8 mouse cellular contexts compared by ENCODE assay signal in the genomic region with DNA sequence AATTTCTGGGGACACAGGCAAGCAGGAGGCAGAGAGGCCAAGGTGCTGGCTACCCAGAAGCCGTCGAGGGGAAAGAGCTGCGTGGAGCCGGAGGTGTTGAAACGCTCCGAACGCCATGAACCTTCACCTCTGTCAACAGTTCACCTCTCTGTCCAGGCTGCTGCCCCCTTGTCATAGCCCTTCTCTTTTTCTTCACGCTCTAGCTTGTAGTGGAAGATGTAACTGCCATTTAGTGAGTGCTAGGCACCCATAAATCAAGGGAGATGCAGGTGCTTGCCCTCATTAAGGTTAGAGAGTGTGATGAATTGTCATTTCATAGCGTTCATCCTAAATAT. TPM values are rescaled to one million over a fixed set of nuclear protein-coding genes. Genes with fewer than 3 reads are reported as not detected.
DNase-seq lines count a peak whose midpoint lies in the region; ATAC-seq lines count a peak whose summit lies in the region.

No protein-coding gene starts in this region.

- H3K27me3 ChIP-seq in lung, embryonic 16.5 days (ENCODE audit: control insufficient read depth, insufficient read depth, low read depth, low read length) = no peaks in the 10 kb centered on the region
- no peaks in the 10 kb centered on the region for H3K27me3 ChIP-seq in embryonic facial prominence, embryonic 15.5 days
- no peaks in the 10 kb centered on the region for H3K27me3 ChIP-seq in limb, embryonic 10.5 days (ENCODE audit: low read depth, poor library complexity, severe bottlenecking)
- no peaks in the 10 kb centered on the region for H3K27me3 ChIP-seq in neural tube, embryonic 15.5 days (replicated peaks)

- peak overlapping the region; percentile 86 for H3K27ac ChIP-seq in lung, embryonic 16.5 days (ENCODE audit: low read length)
- peak overlapping the region; percentile 95; the same call in 1 of the 2 replicates for H3K27ac ChIP-seq in embryonic facial prominence, embryonic 15.5 days (replicated peaks)
- H3K27ac ChIP-seq in limb, embryonic 10.5 days = peak overlapping the region; percentile 90
- H3K27ac ChIP-seq in neural tube, embryonic 15.5 days (replicated peaks) = peak overlapping the region; percentile 95

- peak overlapping the region; percentile 97 for H3K9ac ChIP-seq in lung, embryonic 16.5 days (ENCODE audit: low read length)
- H3K9ac ChIP-seq in embryonic facial prominence, embryonic 15.5 days = peak overlapping the region; percentile 96
- peak overlapping the region; percentile 96 for H3K9ac ChIP-seq in neural tube, embryonic 15.5 days (replicated peaks)

- no peak; the same call in 1 of the 2 replicates for ATAC-seq in lung, embryonic 16.5 days (ENCODE audit: low read depth)
- no peak for ATAC-seq in embryonic facial prominence, embryonic 15.5 days (ENCODE audit: insufficient number of reproducible peaks, low FRiP score, low TSS enrichment, low read depth)
- no peak for ATAC-seq in neural tube, embryonic 15.5 days (ENCODE audit: low FRiP score)

- peak overlapping the region; percentile 96 for H3K4me3 ChIP-seq in lung, embryonic 16.5 days (ENCODE audit: low read length)
- H3K4me3 ChIP-seq in embryonic facial prominence, embryonic 15.5 days (replicated peaks) = peak overlapping the region; percentile 99
- H3K4me3 ChIP-seq in limb, embryonic 10.5 days = peak overlapping the region; percentile 97
- peak overlapping the region; percentile 94 for H3K4me3 ChIP-seq in neural tube, embryonic 15.5 days (replicated peaks)

- DNase-seq in lung, postnatal 25 days (ENCODE audit: low spot score) = no peak
- no peak for DNase-seq in limb, embryonic 10.5 days (ENCODE audit: low spot score)
- no peak for DNase-seq in layer of hippocampus, adult 11-12 months (ENCODE audit: low spot score)
- no peak for DNase-seq in left cerebral cortex, adult 9 months (ENCODE audit: low spot score in 2 of 2)
- no peak for DNase-seq in embryo, embryonic 10 days (ENCODE audit: low spot score)

- H3K4me2 ChIP-seq in lung, embryonic 16.5 days (ENCODE audit: low read depth, low read length) = peak overlapping the region; percentile 98
- peak overlapping the region; percentile 89 for H3K4me2 ChIP-seq in embryonic facial prominence, embryonic 15.5 days (replicated peaks)
- H3K4me2 ChIP-seq in neural tube, embryonic 15.5 days = peak overlapping the region; percentile 88

- H3K9me3 ChIP-seq in lung, embryonic 16.5 days (ENCODE audit: control insufficient read depth, low read length) = no peaks in the 10 kb centered on the region
- no peaks in the 10 kb centered on the region for H3K9me3 ChIP-seq in embryonic facial prominence, embryonic 15.5 days (replicated peaks)
- no peaks in the 10 kb centered on the region for H3K9me3 ChIP-seq in limb, embryonic 10.5 days (replicated peaks)
- no peaks in the 10 kb centered on the region for H3K9me3 ChIP-seq in neural tube, embryonic 15.5 days (replicated peaks)

- peaks cover 10% of the 10 kb centered on the region for H3K36me3 ChIP-seq in lung, embryonic 16.5 days (ENCODE audit: control insufficient read depth, insufficient read depth, low read length)
- peaks cover 22% of the 10 kb centered on the region for H3K36me3 ChIP-seq in embryonic facial prominence, embryonic 15.5 days
- peaks cover 26% of the 10 kb centered on the region for H3K36me3 ChIP-seq in limb, embryonic 10.5 days
- peaks cover 24% of the 10 kb centered on the region for H3K36me3 ChIP-seq in neural tube, embryonic 15.5 days

- 0% methylated on average over 9 of the region's 9 CpGs for WGBS in lung, embryonic 16.5 days
- 3% methylated on average over 9 of the region's 9 CpGs for WGBS in embryonic facial prominence, embryonic 15.5 days
- under 1% methylated on average over 9 of the region's 9 CpGs for WGBS in limb, embryonic 10.5 days
- 3% methylated on average over 9 of the region's 9 CpGs for WGBS in neural tube, embryonic 15.5 days

- peaks cover 13% of the 10 kb centered on the region for H3K4me1 ChIP-seq in lung, embryonic 16.5 days (replicated peaks; ENCODE audit: control insufficient read depth, insufficient read depth, low read length)
- H3K4me1 ChIP-seq in embryonic facial prominence, embryonic 15.5 days = peaks cover 19% of the 10 kb centered on the region
- peaks cover 22% of the 10 kb centered on the region for H3K4me1 ChIP-seq in limb, embryonic 10.5 days
- H3K4me1 ChIP-seq in neural tube, embryonic 15.5 days = peaks cover 22% of the 10 kb centered on the region

RNA-seq across cellular contexts. Expression of gene Coro7, which starts 4.8 kb away (rescaled TPM):
- polyA plus RNA-seq in lung, embryonic 16.5 days (2015; fragmentation: Nextera tagmentation; extraction: Ambion mirVana) = 15.9 and 18.3 TPM in 2 replicates
- 17.2 and 21.4 TPM in 2 replicates for polyA plus RNA-seq in embryonic facial prominence, embryonic 15.5 days (2015; fragmentation: Nextera tagmentation; extraction: Ambion mirVana)
- 21.8 and 22.9 TPM in 2 replicates for polyA plus RNA-seq in limb, embryonic 10.5 days (2016; fragmentation: Nextera tagmentation; extraction: Ambion mirVana)
- 31.4 and 35.5 TPM in 2 replicates for polyA plus RNA-seq in neural tube, embryonic 15.5 days (2015; fragmentation: Nextera tagmentation; extraction: Ambion mirVana)

RNA-seq across cellular contexts. Expression of gene Nmral1, which starts 34.7 kb away (rescaled TPM):
- 60.6 and 62.5 TPM in 2 replicates for polyA plus RNA-seq in lung, embryonic 16.5 days (2015; fragmentation: Nextera tagmentation; extraction: Ambion mirVana)
- 51.3 and 52.5 TPM in 2 replicates for polyA plus RNA-seq in embryonic facial prominence, embryonic 15.5 days (2015; fragmentation: Nextera tagmentation; extraction: Ambion mirVana)
- 264 and 277 TPM in 2 replicates for polyA plus RNA-seq in limb, embryonic 10.5 days (2016; fragmentation: Nextera tagmentation; extraction: Ambion mirVana)
- polyA plus RNA-seq in neural tube, embryonic 15.5 days (2015; fragmentation: Nextera tagmentation; extraction: Ambion mirVana) = 50.8 and 51.4 TPM in 2 replicates

RNA-seq across cellular contexts. Expression of gene Hmox2, which starts 41.7 kb away (rescaled TPM):
- polyA plus RNA-seq in lung, embryonic 16.5 days (2015; fragmentation: Nextera tagmentation; extraction: Ambion mirVana) = 110 and 114 TPM in 2 replicates
- 100 and 101 TPM in 2 replicates for polyA plus RNA-seq in embryonic facial prominence, embryonic 15.5 days (2015; fragmentation: Nextera tagmentation; extraction: Ambion mirVana)
- polyA plus RNA-seq in limb, embryonic 10.5 days (2016; fragmentation: Nextera tagmentation; extraction: Ambion mirVana) = 93.7 and 101 TPM in 2 replicates
- polyA plus RNA-seq in neural tube, embryonic 15.5 days (2015; fragmentation: Nextera tagmentation; extraction: Ambion mirVana) = 119 and 120 TPM in 2 replicates

RNA-seq across cellular contexts. Expression of gene Dnaja3, which starts 44.6 kb away (rescaled TPM):
- polyA plus RNA-seq in lung, embryonic 16.5 days (2015; fragmentation: Nextera tagmentation; extraction: Ambion mirVana) = 61.3 and 61.9 TPM in 2 replicates
- 61.2 and 62.6 TPM in 2 replicates for polyA plus RNA-seq in embryonic facial prominence, embryonic 15.5 days (2015; fragmentation: Nextera tagmentation; extraction: Ambion mirVana)
- polyA plus RNA-seq in limb, embryonic 10.5 days (2016; fragmentation: Nextera tagmentation; extraction: Ambion mirVana) = 64.1 and 70.2 TPM in 2 replicates
- polyA plus RNA-seq in neural tube, embryonic 15.5 days (2015; fragmentation: Nextera tagmentation; extraction: Ambion mirVana) = 68.6 and 71.0 TPM in 2 replicates

RNA-seq across cellular contexts. Expression of gene Vasn, which starts 44.7 kb away (rescaled TPM):
- 28.5 and 30.4 TPM in 2 replicates for polyA plus RNA-seq in lung, embryonic 16.5 days (2015; fragmentation: Nextera tagmentation; extraction: Ambion mirVana)
- 33.7 and 36.8 TPM in 2 replicates for polyA plus RNA-seq in embryonic facial prominence, embryonic 15.5 days (2015; fragmentation: Nextera tagmentation; extraction: Ambion mirVana)
- polyA plus RNA-seq in limb, embryonic 10.5 days (2016; fragmentation: Nextera tagmentation; extraction: Ambion mirVana) = 22.5 and 28.3 TPM in 2 replicates
- 7.1 and 8.8 TPM in 2 replicates for polyA plus RNA-seq in neural tube, embryonic 15.5 days (2015; fragmentation: Nextera tagmentation; extraction: Ambion mirVana)
